Mouse (Mus musculus) bone marrow macrophage, adult 2 months (primary cell): ENCODE measurements around the gene Neurod2. TPM values are rescaled to one million over a fixed set of nuclear protein-coding genes. Genes with fewer than 3 reads are reported as not detected.

ENCODE experiments used
- H3K27ac ChIP-seq: 2 replicates; pipeline ENCODE4 v1.5.1; 2012; ENCODE audit warnings: low read depth, low read length; ENCODE audit not compliant: insufficient read depth
- H3K4me1 ChIP-seq: 2 replicates; pipeline ENCODE4 v1.6.1; 2012; ENCODE audit warnings: low read length; ENCODE audit not compliant: control insufficient read depth, insufficient read depth
- H3K4me3 ChIP-seq: 2 replicates; pipeline ENCODE4 v1.5.1; 2012; ENCODE audit warnings: mild to moderate bottlenecking, low read length, moderate library complexity; ENCODE audit not compliant: insufficient read depth
- CTCF ChIP-seq: IDR thresholded peaks from 2 replicates; pipeline ENCODE4 v1.5.1; 2012; ENCODE audit warnings: low read depth, mild to moderate bottlenecking, low read length, moderate library complexity
- POLR2A ChIP-seq: IDR thresholded peaks from 2 replicates; pipeline ENCODE4 v1.6.1; 2012; ENCODE audit warnings: mild to moderate bottlenecking, low read depth, low read length, borderline replicate concordance
- polyA plus RNA-seq: library from polyadenylated mRNA; stranded (reverse); fragments of >200 nt; gene quantifications from 2 replicates; pipeline ENCODE4 v1.2.4, GENCODE M21; 2012; ENCODE audit not compliant: missing spikeins, insufficient read depth, insufficient read length

Gene Neurod2
- polyA plus RNA-seq, 1 experiment: not detected

DNA sequence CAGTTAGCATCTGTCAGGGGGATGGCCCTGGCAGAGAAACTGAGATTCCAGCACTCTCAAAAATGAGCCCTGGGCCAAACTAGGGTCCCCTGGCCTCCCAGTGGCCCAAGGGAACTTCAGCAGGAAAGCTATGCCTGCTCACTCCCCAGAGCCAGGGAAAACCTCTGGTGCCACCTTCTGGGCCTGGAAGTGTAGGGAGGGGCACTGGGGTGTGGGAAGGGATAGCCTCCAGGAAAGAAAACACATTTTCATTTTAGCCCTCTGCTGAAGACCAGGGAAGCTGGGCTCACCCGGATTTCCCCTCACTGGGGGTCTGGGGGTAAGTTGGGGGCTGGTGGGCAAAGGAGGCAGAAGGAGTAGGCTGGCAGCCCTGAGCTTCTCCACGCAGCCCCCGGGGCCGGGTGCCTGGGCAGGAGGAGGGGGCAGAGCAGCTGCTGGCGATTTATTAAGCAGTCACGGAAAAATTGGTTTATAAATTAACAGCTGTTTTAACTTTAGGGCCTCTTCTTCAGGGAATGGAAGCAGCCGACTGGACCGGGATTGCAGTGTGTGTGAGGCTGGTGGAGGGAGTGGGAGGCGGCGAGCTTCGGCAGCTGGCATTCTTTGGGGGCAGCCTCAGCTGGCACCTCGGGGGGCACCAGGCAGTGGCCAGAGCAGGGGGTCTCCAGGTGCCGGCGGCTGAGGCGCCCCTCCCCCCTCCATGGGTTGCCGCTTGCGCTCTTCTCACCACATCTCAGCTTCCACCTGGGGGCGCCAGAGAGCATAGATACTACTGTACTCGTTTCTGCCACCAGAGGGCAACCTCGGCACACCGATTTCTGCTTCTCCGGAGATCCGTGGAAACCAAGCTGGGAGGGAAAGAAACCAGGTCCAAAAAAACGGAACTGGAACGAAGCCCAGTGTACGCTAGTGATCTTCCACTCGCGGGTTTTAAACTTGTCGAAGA is 12.8 kb upstream of the Neurod2 start:
- Histone ChIP-seq H3K27ac (no peak overlapping the region), H3K4me1 (no peaks in the 10 kb centered on the region), H3K4me3 (no peak overlapping the region)
- TF ChIP-seq POLR2A (no peak), CTCF (peak; percentile 99)

- no peak overlapping the region for H3K4me3 ChIP-seq
- TF ChIP-seq CTCF (no peak), POLR2A (no peak)
- H3K4me1 ChIP-seq: no peaks in the 10 kb centered on the region
- H3K27ac ChIP-seq: no peak overlapping the region
Measured at GRCm38 (mm10) chr11:98341174-98341573, 11.7 kb upstream of the Neurod2 start.

- TF ChIP-seq CTCF: no peak
- no peak for TF ChIP-seq POLR2A
Measured at GRCm38 (mm10) chr11:98340597-98340996, 11.1 kb upstream of the Neurod2 start.

GRCm38 (mm10) chr11:98339679-98340287 is 10.3 kb upstream of the Neurod2 start:
- TF ChIP-seq CTCF: no peak
- TF ChIP-seq POLR2A: no peak
- no peaks in the 10 kb centered on the region for H3K4me1 ChIP-seq
- H3K27ac ChIP-seq: no peak overlapping the region
- H3K4me3 ChIP-seq: no peak overlapping the region

More at GRCm38 (mm10) chr11:98340597-98340996, 11.1 kb upstream of the Neurod2 start:
- Histone ChIP-seq H3K4me3 (no peak overlapping the region), H3K4me1 (no peaks in the 10 kb centered on the region), H3K27ac (no peak overlapping the region)

GRCm38 (mm10) chr11:98339071-98339501 is 9.6 kb upstream of the Neurod2 start:
- no peak for TF ChIP-seq CTCF
- no peak for TF ChIP-seq POLR2A
- H3K27ac ChIP-seq: no peak overlapping the region
- H3K4me1 ChIP-seq: no peaks in the 10 kb centered on the region
- peak overlapping the region; percentile 50 for H3K4me3 ChIP-seq

- no peak overlapping the region for H3K27ac ChIP-seq
- peak overlapping the region; percentile 50 for H3K4me3 ChIP-seq
- TF ChIP-seq POLR2A: no peak
- TF ChIP-seq CTCF: no peak
- no peaks in the 10 kb centered on the region for H3K4me1 ChIP-seq
Measured at GRCm38 (mm10) chr11:98338507-98338961, 9.1 kb upstream of the Neurod2 start.

DNA sequence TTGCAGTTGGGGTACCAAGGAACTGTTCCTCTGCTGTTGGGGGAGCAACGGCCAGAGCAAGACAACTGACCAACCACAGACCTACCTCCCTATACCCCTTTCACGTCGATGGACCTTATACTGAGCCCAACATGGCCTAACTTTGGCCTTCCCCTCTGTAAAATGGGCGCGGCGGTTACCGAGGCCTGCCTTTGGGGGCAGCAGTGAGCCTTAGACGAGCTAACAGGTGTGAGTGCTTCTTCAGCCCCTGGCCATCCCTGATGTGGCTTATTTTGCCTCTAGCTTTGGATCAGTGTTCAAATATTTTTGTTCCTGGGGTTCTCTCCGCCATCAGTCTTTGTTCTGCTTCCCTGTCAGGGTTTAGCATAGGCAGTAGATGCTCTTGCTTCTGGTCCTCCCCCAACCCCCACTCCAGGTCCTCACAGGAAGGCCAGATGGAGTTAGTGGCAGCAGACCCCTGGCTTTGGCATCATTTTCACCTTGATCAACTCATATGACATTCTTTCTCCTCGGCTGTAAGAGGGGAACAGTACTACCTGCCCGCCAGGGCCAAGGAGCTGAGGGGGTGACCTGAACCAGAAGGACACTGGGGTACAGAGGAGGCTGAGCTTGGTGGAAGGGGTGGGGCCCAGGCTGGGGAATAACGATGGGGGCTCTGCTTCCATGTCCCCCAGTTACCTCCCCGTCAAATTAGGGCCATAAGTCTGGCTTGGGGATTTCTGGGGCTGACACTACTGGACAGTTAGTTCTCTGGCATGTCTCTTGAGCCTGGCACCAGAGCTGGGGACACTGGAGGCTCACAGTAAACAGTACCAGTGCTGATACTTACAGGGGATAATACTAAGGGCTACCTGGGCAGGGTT is 7.0 kb upstream of the Neurod2 start:
- Histone ChIP-seq H3K4me1 (no peaks in the 10 kb centered on the region), H3K4me3 (no peak overlapping the region), H3K27ac (no peak overlapping the region)
- TF ChIP-seq POLR2A (no peak), CTCF (no peak)

DNA sequence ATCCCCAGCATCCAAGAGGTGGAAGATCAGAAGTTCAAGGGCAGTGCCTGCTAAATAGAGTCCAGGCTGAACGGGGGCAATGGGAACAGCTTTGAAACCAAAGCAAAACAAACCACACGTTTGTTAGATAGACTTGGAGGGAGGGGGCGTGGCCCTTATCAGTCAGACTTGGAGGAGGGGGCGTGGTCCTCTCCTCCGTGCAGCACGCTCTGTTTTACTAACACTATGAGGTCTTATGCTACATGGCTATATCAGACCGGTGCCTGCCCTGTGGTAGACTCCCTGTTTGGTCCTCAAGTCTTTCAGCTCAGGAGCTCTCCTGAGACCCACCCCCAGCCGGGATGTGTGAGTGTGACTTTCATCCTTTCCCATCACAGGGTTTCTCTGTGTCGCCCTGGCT is 5.8 kb upstream of the Neurod2 start:
- TF ChIP-seq CTCF: no peak
- no peak overlapping the region for H3K4me3 ChIP-seq
- H3K27ac ChIP-seq: no peak overlapping the region

GRCm38 (mm10) chr11:98333981-98334741 is 4.7 kb upstream of the Neurod2 start:
- TF ChIP-seq POLR2A (no peak), CTCF (no peak)
- Histone ChIP-seq H3K4me1 (no peaks in the 10 kb centered on the region), H3K4me3 (no peak overlapping the region), H3K27ac (no peak overlapping the region)

More for the DNA sequence above, 5.8 kb upstream of the Neurod2 start:
- H3K4me1 ChIP-seq: no peaks in the 10 kb centered on the region
